Mouse (Mus musculus) liver, embryonic 14.5 days (tissue): ENCODE results near the gene Cacna2d2. TPM values are rescaled to one million over a fixed set of nuclear protein-coding genes. Genes with fewer than 3 reads are reported as not detected.

ENCODE experiments used
- ATAC-seq: fragments of 200-750 bp; cut with Nextera tagmentation; 2 replicates; pipeline ENCODE4 v1.8.0; 2017; ENCODE audit warnings: moderate number of reproducible peaks, mild to moderate bottlenecking, moderate library complexity; ENCODE audit not compliant: insufficient read depth
- DNase-seq, 3 experiments: peaks; one replicate each; pipeline ENCODE4 v3.0.0-alpha.2; 2012 to 2013; ENCODE audit warnings: low read depth in 3 of 3, low spot score in 3 of 3
- H3K27ac ChIP-seq: fragments of 300-500 bp; sonication (generic); 2 replicates; pipeline ENCODE4 v1.5.1; 2014; ENCODE audit warnings: moderate library complexity, mild to moderate bottlenecking, control low read depth, inconsistent platforms
- H3K27me3 ChIP-seq: fragments of 300-500 bp; sonication (generic); 2 replicates; pipeline ENCODE4 v1.6.1; 2014; ENCODE audit warnings: mild to moderate bottlenecking, low read length, moderate library complexity; ENCODE audit not compliant: control insufficient read depth, insufficient read depth
- H3K36me3 ChIP-seq: fragments of 300-500 bp; sonication (generic); replicated peaks from 2 replicates; pipeline ENCODE4 v1.6.1; 2014; ENCODE audit warnings: low read depth; ENCODE audit not compliant: control insufficient read depth, insufficient read depth
- H3K4me1 ChIP-seq, 2 experiments: fragments of 200-500 bp in 1 of 2; fragments of 300-500 bp in 1 of 2; sonication (generic) in 1 of 2; replicated peaks; 2 replicates each; pipeline ENCODE4 v1.6.1; 2012 to 2014; ENCODE audit warnings: antibody characterized with exemption in 1 of 2, inconsistent platforms in 1 of 2, low read length in 1 of 2; ENCODE audit not compliant: control insufficient read depth in 2 of 2, insufficient read depth in 2 of 2
- H3K4me2 ChIP-seq: fragments of 300-500 bp; sonication (generic); 2 replicates; pipeline ENCODE4 v1.6.1; 2014; ENCODE audit warnings: low read depth, mild to moderate bottlenecking, control low read depth, moderate library complexity
- H3K4me3 ChIP-seq, 2 experiments: fragments of 200-500 bp in 1 of 2; fragments of 300-500 bp in 1 of 2; sonication (generic) in 1 of 2; 2 replicates each; pipeline ENCODE4 v1.5.1; 2012 to 2014; ENCODE audit warnings: low read depth in 2 of 2, low read length in 2 of 2, mild to moderate bottlenecking in 2 of 2, control low read depth in 1 of 2, inconsistent platforms in 1 of 2, moderate library complexity in 1 of 2; ENCODE audit not compliant: insufficient read depth in 1 of 2
- H3K9ac ChIP-seq: fragments of 300-500 bp; sonication (generic); replicated peaks from 2 replicates; pipeline ENCODE4 v1.6.1; 2014; ENCODE audit warnings: mild to moderate bottlenecking, control low read depth, moderate library complexity
- H3K9me3 ChIP-seq: fragments of 300-500 bp; sonication (generic); 2 replicates; pipeline ENCODE4 v1.6.1; 2016; ENCODE audit warnings: low read length, mixed read lengths; ENCODE audit not compliant: control insufficient read depth
- CTCF ChIP-seq: IDR thresholded peaks from 2 replicates; pipeline ENCODE4 v1.5.1; 2016; ENCODE audit warnings: antibody characterized with exemption, low read depth, control low read depth
- EP300 ChIP-seq: IDR thresholded peaks from 2 replicates; pipeline ENCODE4 v1.6.1; 2016; ENCODE audit warnings: antibody characterized with exemption, low read depth
- WGBS: fragments of 180-500 bp; shearing (Covaris S2); extraction: QIAGEN DNeasy Blood & Tissue Kit; methylation state at CpG from one replicate; pipeline ENCODE4 v1.1.7; 2014; ENCODE audit not compliant: insufficient replicate concordance; 5-methylcytosine and 5-hydroxymethylcytosine counted together
- polyA plus RNA-seq, 2 experiments: library from polyadenylated mRNA; depleted of rRNA in 1 of 2; stranded (reverse) in 1 of 2; unstranded in 1 of 2; fragments of >200 nt; fragmentation: Nextera tagmentation in 1 of 2; extraction: Ambion mirVana in 1 of 2; gene quantifications; 2 replicates each; pipeline versions ENCODE4 v1.2.1 to v1.2.3; 2012 to 2014

Cacna2d2 gene
- polyA plus RNA-seq, 2 experiments: 0.06 TPM; not detected in 1

DNA sequence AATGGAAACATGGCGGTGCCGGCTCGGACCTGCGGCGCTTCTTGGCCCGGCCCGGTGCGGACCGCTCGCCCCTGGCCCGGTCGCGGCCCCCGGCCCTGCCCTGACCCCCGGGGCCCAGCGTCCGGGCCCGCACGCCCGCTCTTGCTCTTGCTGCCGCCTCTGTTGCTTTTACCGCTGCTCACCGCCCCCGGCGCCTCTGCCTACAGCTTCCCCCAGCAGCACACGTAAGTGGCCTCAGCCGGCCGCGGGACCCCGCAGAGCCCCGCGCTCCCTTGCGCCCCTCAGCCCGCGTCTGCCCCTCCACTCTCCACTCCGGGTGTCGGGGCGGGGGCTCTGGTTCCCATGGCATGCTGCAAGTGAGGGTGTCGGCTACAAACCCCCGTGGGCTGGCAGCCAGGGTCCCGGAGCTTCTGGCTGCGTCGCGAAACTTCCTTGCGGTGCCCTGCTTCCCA lies 674 bp downstream of the Cacna2d2 start:
- peak overlapping the region; percentile 48 for H3K4me2 ChIP-seq
- no peaks in the 10 kb centered on the region for H3K36me3 ChIP-seq
- H3K9ac ChIP-seq: no peak overlapping the region
- H3K4me1 ChIP-seq: no peaks in the 10 kb centered on the region
- H3K27me3 ChIP-seq: peaks cover 66% of the 10 kb centered on the region
- no peak for TF ChIP-seq CTCF
- TF ChIP-seq EP300: no peak
- WGBS: 2% methylated on average over 43 of the region's 45 CpGs
- no peaks in the 10 kb centered on the region for H3K9me3 ChIP-seq
- no peak for DNase-seq
- no peak overlapping the region for H3K27ac ChIP-seq
- ATAC-seq: no peak
- peak overlapping the region in 1 of 2 experiments; percentile 39; a peak in 2 of 4 replicates for H3K4me3 ChIP-seq

DNA sequence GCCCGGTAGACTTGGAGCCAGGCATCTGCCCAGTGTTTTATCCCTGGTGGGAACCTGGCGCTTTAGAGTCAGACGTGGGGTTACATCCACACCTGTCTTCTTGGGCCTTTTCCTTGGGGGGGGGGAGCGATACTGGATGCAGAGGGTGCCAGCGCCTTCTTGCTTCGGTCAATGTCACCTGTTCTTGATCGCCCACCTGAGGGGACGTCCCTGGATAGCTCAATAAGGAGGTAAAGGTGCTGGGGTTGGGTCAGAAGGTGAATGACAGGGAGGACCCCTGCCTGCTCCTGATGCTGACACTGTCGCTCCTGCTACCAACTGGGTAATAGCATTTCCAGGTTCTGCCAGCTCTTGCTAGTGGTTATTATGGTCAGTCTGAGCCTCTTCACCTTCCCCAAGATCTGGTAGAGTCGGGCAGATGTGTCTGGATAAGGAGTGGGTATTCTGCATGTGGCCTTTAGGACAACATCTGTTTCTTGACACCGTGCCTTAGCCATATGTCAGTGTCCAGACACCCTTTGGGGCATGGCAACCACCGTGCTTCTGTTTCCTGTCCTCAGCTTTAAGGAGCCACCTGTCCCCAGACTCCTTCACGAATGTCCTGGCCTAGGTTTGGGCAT lies 1.4 kb downstream of the Cacna2d2 start:
- no peak overlapping the region for H3K4me2 ChIP-seq
- WGBS: 15% methylated on average over 13 of the region's 13 CpGs

GRCm38 (mm10) chr9:107403116-107403515 lies 3.7 kb downstream of the Cacna2d2 start:
- no peak for ATAC-seq
- no peak overlapping the region for H3K4me3 ChIP-seq
- H3K27me3 ChIP-seq: peaks cover 52% of the 10 kb centered on the region
- H3K36me3 ChIP-seq: no peaks in the 10 kb centered on the region
- no peaks in the 10 kb centered on the region for H3K4me1 ChIP-seq
- WGBS: 57% methylated on average over 7 of the region's 7 CpGs
- H3K4me2 ChIP-seq: no peak overlapping the region
- no peak overlapping the region for H3K27ac ChIP-seq
- TF ChIP-seq EP300: no peak
- no peaks in the 10 kb centered on the region for H3K9me3 ChIP-seq
- no peak for DNase-seq
- H3K9ac ChIP-seq: no peak overlapping the region

More for the DNA sequence above, 1.4 kb downstream of the Cacna2d2 start:
- ATAC-seq (no peak), DNase-seq (no peak)
- Histone ChIP-seq H3K4me3 (no peak overlapping the region), H3K9me3 (no peaks in the 10 kb centered on the region), H3K27me3 (peaks cover 66% of the 10 kb centered on the region), H3K27ac (no peak overlapping the region), H3K9ac (no peak overlapping the region), H3K4me1 (no peaks in the 10 kb centered on the region), H3K36me3 (no peaks in the 10 kb centered on the region)
- TF ChIP-seq CTCF: no peak
- no peak for TF ChIP-seq EP300

- TF ChIP-seq EP300 (no peak), CTCF (no peak)
- Histone ChIP-seq H3K4me2 (no peak overlapping the region), H3K27me3 (no peaks in the 10 kb centered on the region; the same call in 1 of the 2 replicates), H3K9me3 (no peaks in the 10 kb centered on the region), H3K9ac (no peak overlapping the region), H3K4me3 (no peak overlapping the region), H3K36me3 (no peaks in the 10 kb centered on the region), H3K4me1 (no peaks in the 10 kb centered on the region), H3K27ac (no peak overlapping the region)
- DNase-seq: no peak
- ATAC-seq: no peak
- 58% methylated on average over 4 of the region's 4 CpGs for WGBS
Measured at GRCm38 (mm10) chr9:107409449-107409848, 10.0 kb downstream of the Cacna2d2 start.

- no peak for ATAC-seq
- Histone ChIP-seq H3K4me1 (no peaks in the 10 kb centered on the region), H3K27ac (no peak overlapping the region), H3K9me3 (no peaks in the 10 kb centered on the region), H3K9ac (no peak overlapping the region), H3K4me3 (no peak overlapping the region), H3K36me3 (no peaks in the 10 kb centered on the region), H3K27me3 (no peaks in the 10 kb centered on the region), H3K4me2 (no peak overlapping the region)
- DNase-seq: no peak
- TF ChIP-seq CTCF (no peak), EP300 (no peak)
- WGBS: 43% methylated on average over 6 of the region's 6 CpGs
Measured at GRCm38 (mm10) chr9:107417106-107417505, 17.7 kb downstream of the Cacna2d2 start.
